Mouse (Mus musculus) left cerebral cortex, adult 2 months (tissue): ENCODE measurements at regions not wholly inside any gene's neighbourhood (a gene's known extent, or its start where the extent isn't known, plus 50 kb on each side); places are given as distances from the start of the nearest gene placed in this dataset.

ENCODE experiments used
- DNase-seq, 2 experiments: peaks; one replicate each; pipeline ENCODE4 v3.0.0; 2021 to 2022; ENCODE audit warnings: low spot score in 2 of 2, mixed read lengths in 1 of 2; ENCODE audit errors: extremely low spot score in 1 of 2
- H3K27ac ChIP-seq: fragments of 200-600 bp; 2 replicates; pipeline ENCODE4 v1.8.1; 2022
- H3K4me3 ChIP-seq: fragments of 200-600 bp; 2 replicates; pipeline ENCODE4 v1.8.1; 2022
- CTCF ChIP-seq: fragments of 200-600 bp; IDR thresholded peaks from 2 replicates; pipeline ENCODE4 v1.8.1; 2022; ENCODE audit warnings: antibody characterized with exemption, mild to moderate bottlenecking, moderate library complexity
- intact Hi-C: fragments of 180-260 bp; cut with DNase I; formaldehyde crosslinking; loops from one replicate; pipeline ENCODE4 v1.15.1; 2025

GRCm38 (mm10) chr4:55284722-55285225 lies 65.1 kb upstream of the Rad23b start:
- intact Hi-C loops, result no loop called here
- H3K27ac ChIP-seq, result no peak overlapping the region
- DNase-seq, result no peak
- no peak for TF ChIP-seq CTCF
- H3K4me3 ChIP-seq, result no peak overlapping the region

GRCm38 (mm10) chr4:55285641-55286040 lies 64.2 kb upstream of the Rad23b start:
- Histone ChIP-seq H3K4me3 (no peak overlapping the region), H3K27ac (no peak overlapping the region)
- no peak for TF ChIP-seq CTCF
- intact Hi-C loops, result no loop called here
- no peak for DNase-seq

DNA sequence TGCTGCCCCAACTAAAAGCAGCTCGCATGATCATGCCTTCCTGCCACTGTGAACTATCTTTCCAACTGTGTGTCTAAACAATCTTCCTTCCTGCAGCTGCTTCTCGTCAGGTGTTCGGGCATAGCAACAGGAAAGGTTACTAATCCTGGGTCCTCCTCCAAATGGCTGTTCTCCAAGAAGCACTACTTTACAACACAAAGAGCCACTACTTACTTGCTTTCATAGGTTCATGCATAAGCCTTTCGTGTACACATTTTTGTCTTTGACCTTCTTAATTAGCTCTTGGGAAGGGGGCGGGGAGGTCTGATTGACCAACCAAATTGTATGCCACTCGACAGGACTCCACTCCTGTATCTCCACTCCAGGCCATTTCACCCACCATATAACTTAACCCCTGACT lies 61.4 kb upstream of the Rad23b start:
- no peak overlapping the region for H3K27ac ChIP-seq
- TF ChIP-seq CTCF, result no peak
- H3K4me3 ChIP-seq, result no peak overlapping the region
- intact Hi-C loops, result no loop called here
- DNase-seq, result no peak

DNA sequence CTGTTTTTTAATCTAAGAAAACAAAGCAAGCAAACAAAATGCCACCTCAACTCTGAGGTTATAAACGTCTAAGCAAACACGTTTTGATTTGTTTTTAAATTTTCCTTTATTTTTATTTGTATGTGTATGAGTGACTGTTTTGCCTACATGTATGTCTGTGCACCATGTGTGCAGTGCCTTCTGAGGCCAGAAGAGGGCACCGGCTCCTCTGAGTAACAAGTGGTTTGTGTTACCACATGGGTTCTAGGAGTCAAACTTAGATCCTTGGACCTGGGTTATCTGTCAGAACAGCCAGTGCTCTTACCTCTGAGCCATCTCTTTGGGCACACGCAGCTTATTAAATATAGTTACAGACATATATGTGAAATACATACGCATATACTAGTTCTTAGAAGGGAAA lies 57.6 kb upstream of the Rad23b start:
- DNase-seq, result no peak
- intact Hi-C loops, result no loop called here
- Histone ChIP-seq H3K27ac (no peak overlapping the region), H3K4me3 (no peak overlapping the region)
- peak; percentile 41 for TF ChIP-seq CTCF

DNA sequence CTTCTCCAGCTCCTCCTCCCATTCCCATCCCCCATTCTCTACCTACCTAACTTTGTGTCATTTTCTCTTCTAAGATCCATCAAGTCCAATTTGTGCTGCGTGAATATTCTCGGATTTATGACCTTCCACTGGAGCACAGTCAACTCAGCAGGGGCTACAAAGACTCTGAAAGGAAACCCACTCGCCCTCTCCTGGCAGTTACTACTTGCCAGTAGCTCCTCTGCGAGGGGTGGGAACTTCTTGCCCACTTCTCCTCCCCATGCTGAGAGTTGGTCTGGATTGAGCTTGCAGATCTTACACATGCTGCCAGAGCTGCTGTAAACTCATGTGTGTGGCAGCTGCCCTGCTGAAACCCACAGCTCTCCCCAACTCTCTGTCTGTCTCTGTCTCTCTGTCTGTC lies 57.1 kb upstream of the Rad23b start:
- no peak for DNase-seq
- intact Hi-C loops, result no loop called here

GRCm38 (mm10) chr4:55293347-55294079 lies 56.3 kb upstream of the Rad23b start:
- DNase-seq, result no peak
- Histone ChIP-seq H3K27ac (no peak overlapping the region), H3K4me3 (no peak overlapping the region)
- intact Hi-C loops, result no loop called here
- no peak for TF ChIP-seq CTCF

More for the DNA sequence above, 57.1 kb upstream of the Rad23b start:
- H3K27ac ChIP-seq, result no peak overlapping the region
- TF ChIP-seq CTCF, result no peak
- H3K4me3 ChIP-seq, result no peak overlapping the region

GRCm38 (mm10) chr4:55294255-55294687 lies 55.6 kb upstream of the Rad23b start:
- intact Hi-C loops, result no loop called here

DNA sequence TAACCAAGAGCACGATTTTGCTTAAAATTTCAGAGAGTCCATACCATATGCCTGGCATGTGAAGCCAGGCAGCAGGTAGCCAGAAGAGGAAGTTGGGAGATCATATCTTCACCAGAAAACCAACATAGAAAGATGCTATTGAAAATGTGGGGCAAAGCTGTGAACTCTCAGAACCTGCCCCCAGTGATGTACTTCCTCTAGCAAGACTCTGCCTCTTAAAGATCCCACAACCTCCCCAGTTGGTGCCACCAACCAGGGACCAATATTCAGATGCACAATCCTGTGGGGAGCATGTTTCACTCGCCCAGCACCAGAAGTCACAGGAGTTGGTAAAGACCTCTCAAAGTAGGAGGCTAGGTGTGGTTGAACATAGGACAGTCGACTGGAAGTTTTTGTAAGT lies 52.0 kb upstream of the Rad23b start:
- no peak overlapping the region for H3K4me3 ChIP-seq
- DNase-seq, result no peak
- intact Hi-C loops, result no loop called here
- no peak for TF ChIP-seq CTCF
- no peak overlapping the region for H3K27ac ChIP-seq

More at GRCm38 (mm10) chr4:55294255-55294687, 55.6 kb upstream of the Rad23b start:
- peak; percentile 33 to 40 for DNase-seq
- no peak for TF ChIP-seq CTCF
- Histone ChIP-seq H3K27ac (no peak overlapping the region), H3K4me3 (peak overlapping the region; percentile 40)
